Mouse (Mus musculus): ENCODE results near the gene Lrrc56.

GRCm38 (mm10) chr7:141148639-141149038 lies 45.3 kb upstream of the Lrrc56 start:
- no peak for TF ChIP-seq CTCF (IDR thresholded peaks at IDR 0.05; ENCODE audit: low read depth, low read length)
- no peak for TF ChIP-seq TAL1 (conservative IDR thresholded peaks at IDR 0.05; ENCODE audit: low read depth, low read length)
- TF ChIP-seq GATA1 (IDR thresholded peaks at IDR 0.05; ENCODE audit: borderline replicate concordance, low read length) = no peak
- TF ChIP-seq POLR2AphosphoS5 (IDR thresholded peaks at IDR 0.05; ENCODE audit: insufficient replicate concordance, low read depth, low read length) = no peak
- TF ChIP-seq GATA2 (IDR thresholded peaks at IDR 0.05; ENCODE audit: borderline replicate concordance, low read depth, low read length) = no peak
